Mouse (Mus musculus): ENCODE measurements around the gene Dhx34. TPM values are rescaled to one million over a fixed set of nuclear protein-coding genes. Genes with fewer than 3 reads are reported as not detected.
A peak's percentile ranks its signal among the peaks of the same experiment; 100 is the strongest.

Gene Dhx34
- polyA plus RNA-seq, 1 experiment: 14.4 TPM

GRCm38 (mm10) chr7:16201136-16201535 lies 20.7 kb downstream of the Dhx34 start:
- H3ac ChIP-seq (ENCODE audit: control insufficient read depth, insufficient read length, low read depth): no peak overlapping the region
- no peaks in the 10 kb centered on the region for H3K79me2 ChIP-seq (ENCODE audit: control insufficient read depth, insufficient read depth)
- H3K4me3 ChIP-seq (ENCODE audit: insufficient read depth, poor library complexity, severe bottlenecking): no peak overlapping the region
- H3K27me3 ChIP-seq (ENCODE audit: control insufficient read depth, insufficient read depth, insufficient read length): no peaks in the 10 kb centered on the region
- no peaks in the 10 kb centered on the region for H3K36me3 ChIP-seq (ENCODE audit: control insufficient read depth, insufficient read depth)
- TF ChIP-seq CTCF (IDR thresholded peaks at IDR 0.05; ENCODE audit: control insufficient read depth, insufficient read depth, insufficient read length) (no peak), MYOG (IDR thresholded peaks at IDR 0.05; ENCODE audit: control insufficient read depth, extremely low read depth, insufficient read length) (no peak), USF1 (IDR thresholded peaks at IDR 0.05; ENCODE audit: low read depth) (no peak)
- H3K79me3 ChIP-seq (ENCODE audit: low read depth): no peaks in the 10 kb centered on the region

GRCm38 (mm10) chr7:16198540-16198939 lies 23.3 kb downstream of the Dhx34 start:
- Histone ChIP-seq H3K79me2 (ENCODE audit: control insufficient read depth, insufficient read depth) (no peaks in the 10 kb centered on the region), H3K79me3 (ENCODE audit: low read depth) (no peaks in the 10 kb centered on the region), H3K36me3 (ENCODE audit: control insufficient read depth, insufficient read depth) (no peaks in the 10 kb centered on the region), H3K27me3 (ENCODE audit: control insufficient read depth, insufficient read depth, insufficient read length) (no peaks in the 10 kb centered on the region), H3ac (ENCODE audit: control insufficient read depth, insufficient read length, low read depth) (no peak overlapping the region), H3K4me3 (ENCODE audit: insufficient read depth, poor library complexity, severe bottlenecking) (no peak overlapping the region)
- TF ChIP-seq USF1 (IDR thresholded peaks at IDR 0.05; ENCODE audit: low read depth): no peak
- no peak for TF ChIP-seq MAX (IDR thresholded peaks at IDR 0.05)
- no peak for TF ChIP-seq FOSL1 (IDR thresholded peaks at IDR 0.05; ENCODE audit: insufficient read depth, low read length, poor library complexity, severe bottlenecking)
- TF ChIP-seq CTCF (IDR thresholded peaks at IDR 0.05; ENCODE audit: control insufficient read depth, insufficient read depth, insufficient read length): no peak
- no peak for TF ChIP-seq CEBPB (IDR thresholded peaks at IDR 0.05; ENCODE audit: low read depth)
- no peak for TF ChIP-seq MYOG (IDR thresholded peaks at IDR 0.05; ENCODE audit: control insufficient read depth, extremely low read depth, insufficient read length)
- no peak for TF ChIP-seq MYOD1 (IDR thresholded peaks at IDR 0.05; ENCODE audit: control insufficient read depth, insufficient read length, low read depth)

GRCm38 (mm10) chr7:16197166-16197565 lies 24.7 kb downstream of the Dhx34 start:
- Histone ChIP-seq H3K79me2 (ENCODE audit: control insufficient read depth, insufficient read depth) (no peaks in the 10 kb centered on the region), H3K79me3 (ENCODE audit: low read depth) (no peaks in the 10 kb centered on the region), H3K36me3 (ENCODE audit: control insufficient read depth, insufficient read depth) (no peaks in the 10 kb centered on the region), H3ac (ENCODE audit: control insufficient read depth, insufficient read length, low read depth) (no peak overlapping the region), H3K27me3 (ENCODE audit: control insufficient read depth, insufficient read depth, insufficient read length) (no peaks in the 10 kb centered on the region), H3K4me3 (ENCODE audit: insufficient read depth, poor library complexity, severe bottlenecking) (no peak overlapping the region)
- TF ChIP-seq CEBPB (IDR thresholded peaks at IDR 0.05; ENCODE audit: low read depth): no peak

- Histone ChIP-seq H3K4me3 (ENCODE audit: insufficient read depth, poor library complexity, severe bottlenecking) (no peak overlapping the region), H3K79me3 (ENCODE audit: low read depth) (no peaks in the 10 kb centered on the region), H3K79me2 (ENCODE audit: control insufficient read depth, insufficient read depth) (no peaks in the 10 kb centered on the region), H3K36me3 (ENCODE audit: control insufficient read depth, insufficient read depth) (no peaks in the 10 kb centered on the region), H3K27me3 (ENCODE audit: control insufficient read depth, insufficient read depth, insufficient read length) (no peaks in the 10 kb centered on the region), H3ac (ENCODE audit: control insufficient read depth, insufficient read length, low read depth) (no peak overlapping the region)
- no peak for TF ChIP-seq MYOD1 (IDR thresholded peaks at IDR 0.05; ENCODE audit: control insufficient read depth, insufficient read length, low read depth)
- TF ChIP-seq CTCF (IDR thresholded peaks at IDR 0.05; ENCODE audit: control insufficient read depth, insufficient read depth, insufficient read length): no peak
- no peak for TF ChIP-seq MYOG (IDR thresholded peaks at IDR 0.05; ENCODE audit: control insufficient read depth, extremely low read depth, insufficient read length)
- TF ChIP-seq CEBPB (IDR thresholded peaks at IDR 0.05; ENCODE audit: low read depth): no peak
- no peak for TF ChIP-seq USF1 (IDR thresholded peaks at IDR 0.05; ENCODE audit: low read depth)
- TF ChIP-seq FOSL1 (IDR thresholded peaks at IDR 0.05; ENCODE audit: insufficient read depth, low read length, poor library complexity, severe bottlenecking): no peak
- TF ChIP-seq MAX (IDR thresholded peaks at IDR 0.05): no peak
These were observed 25.2 kb downstream of the Dhx34 start for GRCm38 (mm10) chr7:16196616-16197015.

GRCm38 (mm10) chr7:16193702-16194101 lies 28.1 kb downstream of the Dhx34 start:
- no peak for TF ChIP-seq CTCF (IDR thresholded peaks at IDR 0.05; ENCODE audit: control insufficient read depth, insufficient read depth, insufficient read length)
- TF ChIP-seq USF1 (IDR thresholded peaks at IDR 0.05; ENCODE audit: low read depth): no peak
- TF ChIP-seq MYOG (IDR thresholded peaks at IDR 0.05; ENCODE audit: control insufficient read depth, extremely low read depth, insufficient read length): no peak
- no peak for TF ChIP-seq MAX (IDR thresholded peaks at IDR 0.05)
- TF ChIP-seq MYOD1 (IDR thresholded peaks at IDR 0.05; ENCODE audit: control insufficient read depth, insufficient read length, low read depth): no peak
- TF ChIP-seq FOSL1 (IDR thresholded peaks at IDR 0.05; ENCODE audit: insufficient read depth, low read length, poor library complexity, severe bottlenecking): no peak
- TF ChIP-seq CEBPB (IDR thresholded peaks at IDR 0.05; ENCODE audit: low read depth): no peak
- H3ac ChIP-seq (ENCODE audit: control insufficient read depth, insufficient read length, low read depth): no peak overlapping the region
- no peaks in the 10 kb centered on the region for H3K79me3 ChIP-seq (ENCODE audit: low read depth)
- no peak overlapping the region for H3K4me3 ChIP-seq (ENCODE audit: insufficient read depth, poor library complexity, severe bottlenecking)
- no peaks in the 10 kb centered on the region for H3K79me2 ChIP-seq (ENCODE audit: control insufficient read depth, insufficient read depth)
- H3K27me3 ChIP-seq (ENCODE audit: control insufficient read depth, insufficient read depth, insufficient read length): peaks cover 22% of the 10 kb centered on the region
- no peaks in the 10 kb centered on the region for H3K36me3 ChIP-seq (ENCODE audit: control insufficient read depth, insufficient read depth)

GRCm38 (mm10) chr7:16192315-16192714 lies 29.5 kb downstream of the Dhx34 start:
- Histone ChIP-seq H3K27me3 (ENCODE audit: control insufficient read depth, insufficient read depth, insufficient read length) (peaks cover 24% of the 10 kb centered on the region), H3K79me3 (ENCODE audit: low read depth) (no peaks in the 10 kb centered on the region), H3ac (ENCODE audit: control insufficient read depth, insufficient read length, low read depth) (no peak overlapping the region), H3K36me3 (ENCODE audit: control insufficient read depth, insufficient read depth) (no peaks in the 10 kb centered on the region), H3K79me2 (ENCODE audit: control insufficient read depth, insufficient read depth) (no peaks in the 10 kb centered on the region), H3K4me3 (ENCODE audit: insufficient read depth, poor library complexity, severe bottlenecking) (no peak overlapping the region)
- TF ChIP-seq MAX (IDR thresholded peaks at IDR 0.05) (no peak), MYOD1 (IDR thresholded peaks at IDR 0.05; ENCODE audit: control insufficient read depth, insufficient read length, low read depth) (no peak), MYOG (IDR thresholded peaks at IDR 0.05; ENCODE audit: control insufficient read depth, extremely low read depth, insufficient read length) (no peak), FOSL1 (IDR thresholded peaks at IDR 0.05; ENCODE audit: insufficient read depth, low read length, poor library complexity, severe bottlenecking) (no peak), USF1 (IDR thresholded peaks at IDR 0.05; ENCODE audit: low read depth) (no peak), CTCF (IDR thresholded peaks at IDR 0.05; ENCODE audit: control insufficient read depth, insufficient read depth, insufficient read length) (peak; percentile 34)
